Mouse (Mus musculus) liver, postnatal 0 days (tissue): ENCODE measurements around the gene Stx8. TPM values are rescaled to one million over a fixed set of nuclear protein-coding genes. Genes with fewer than 3 reads are reported as not detected.

ENCODE experiments used
- ATAC-seq: fragments of 200-750 bp; cut with Nextera tagmentation; 2 replicates; pipeline ENCODE4 v1.8.0; 2017; ENCODE audit warnings: mild to moderate bottlenecking, moderate library complexity
- DNase-seq: peaks from one replicate; pipeline ENCODE4 v3.0.0-alpha.2; 2016
- H3K27ac ChIP-seq: fragments of 300-500 bp; sonication (generic); 2 replicates; pipeline ENCODE4 v1.5.1; 2014; ENCODE audit warnings: antibody characterized with exemption, moderate library complexity, mild to moderate bottlenecking, low read depth
- H3K27me3 ChIP-seq: fragments of 300-500 bp; sonication (generic); 2 replicates; pipeline ENCODE4 v1.6.1; 2014; ENCODE audit warnings: low read length, control low read depth, mixed read lengths; ENCODE audit not compliant: insufficient read depth
- H3K36me3 ChIP-seq: fragments of 300-500 bp; sonication (generic); replicated peaks from 2 replicates; pipeline ENCODE4 v1.6.1; 2014; ENCODE audit warnings: mild to moderate bottlenecking, control low read depth, low read length, moderate library complexity, mixed read lengths; ENCODE audit not compliant: insufficient read depth
- H3K4me1 ChIP-seq: fragments of 300-500 bp; sonication (generic); 2 replicates; pipeline ENCODE4 v1.6.1; 2014; ENCODE audit warnings: antibody characterized with exemption, mild to moderate bottlenecking, control low read depth; ENCODE audit not compliant: insufficient read depth
- H3K4me2 ChIP-seq: fragments of 300-500 bp; sonication (generic); 2 replicates; pipeline ENCODE4 v1.6.1; 2014; ENCODE audit warnings: low read depth, mild to moderate bottlenecking, low read length, moderate library complexity, mixed read lengths
- H3K4me3 ChIP-seq: fragments of 300-500 bp; sonication (generic); 2 replicates; pipeline ENCODE4 v1.5.1; 2014; ENCODE audit warnings: low read depth, low read length
- H3K9ac ChIP-seq: fragments of 300-500 bp; sonication (generic); replicated peaks from 2 replicates; pipeline ENCODE4 v1.6.1; 2014; ENCODE audit warnings: mild to moderate bottlenecking, moderate library complexity
- H3K9me3 ChIP-seq: fragments of 300-500 bp; sonication (generic); 2 replicates; pipeline ENCODE4 v1.6.1; 2016; ENCODE audit warnings: mild to moderate bottlenecking, control low read depth, low read length, mixed read lengths
- CTCF ChIP-seq: sonication (generic); IDR thresholded peaks from 2 replicates; pipeline ENCODE4 v1.5.1; 2016; ENCODE audit warnings: antibody characterized with exemption, low read depth
- EP300 ChIP-seq: IDR thresholded peaks from 2 replicates; pipeline ENCODE4 v1.6.1; 2016; ENCODE audit warnings: antibody characterized with exemption, low read depth, mild to moderate bottlenecking
- WGBS: fragments of 180-500 bp; shearing (Covaris S2); extraction: QIAGEN DNeasy Blood & Tissue Kit; methylation state at CpG from one replicate; pipeline ENCODE4 v1.1.7; 2014; ENCODE audit not compliant: insufficient replicate concordance; 5-methylcytosine and 5-hydroxymethylcytosine counted together
- polyA plus RNA-seq: library from polyadenylated mRNA; unstranded; fragments of >200 nt; fragmentation: Nextera tagmentation; extraction: Ambion mirVana; gene quantifications from 2 replicates; pipeline ENCODE4 v1.2.1, GENCODE M21; 2015

Gene Stx8
- polyA plus RNA-seq, 1 experiment from 2014 or later = 27.4 TPM

- no peak overlapping the region for H3K4me2 ChIP-seq
- no peaks in the 10 kb centered on the region for H3K27me3 ChIP-seq
- DNase-seq (no peak), ATAC-seq (no peak)
- no peaks in the 10 kb centered on the region for H3K9me3 ChIP-seq
- no peak overlapping the region for H3K27ac ChIP-seq
- no peaks in the 10 kb centered on the region for H3K4me1 ChIP-seq
- TF ChIP-seq CTCF = no peak
- no peak for TF ChIP-seq EP300
- WGBS = 85% methylated on average over 3 of the region's 3 CpGs
- H3K36me3 ChIP-seq = no peaks in the 10 kb centered on the region
- H3K4me3 ChIP-seq = no peak overlapping the region
- no peak overlapping the region for H3K9ac ChIP-seq
These were observed 219.7 kb downstream of the Stx8 start for GRCm38 (mm10) chr11:68185647-68186046.

DNA sequence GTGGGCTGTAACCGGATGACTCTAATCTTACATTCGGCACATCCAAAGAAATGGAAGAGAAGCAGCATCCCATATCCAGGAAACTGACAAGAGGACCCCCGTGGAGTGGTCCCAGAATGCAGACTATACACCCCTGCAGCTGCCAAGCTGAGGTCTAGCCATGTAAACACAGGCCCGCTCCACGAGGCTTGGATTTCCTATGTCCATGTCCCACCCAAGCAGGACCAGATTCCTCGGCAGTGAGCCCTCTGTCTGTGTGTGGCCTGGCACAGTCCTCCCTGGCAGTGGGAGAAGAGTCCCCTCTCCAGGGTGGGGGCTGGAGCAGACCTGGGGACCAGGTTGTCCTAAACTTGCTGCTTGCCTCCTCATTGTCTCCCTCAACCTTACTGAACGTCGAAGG lies 221.2 kb downstream of the Stx8 start:
- Histone ChIP-seq H3K4me3 (no peak overlapping the region), H3K4me2 (no peak overlapping the region), H3K27ac (no peak overlapping the region), H3K36me3 (no peaks in the 10 kb centered on the region), H3K9me3 (no peaks in the 10 kb centered on the region), H3K27me3 (no peaks in the 10 kb centered on the region), H3K9ac (no peak overlapping the region), H3K4me1 (no peaks in the 10 kb centered on the region)
- DNase-seq = no peak
- no peak for ATAC-seq
- TF ChIP-seq CTCF (no peak), EP300 (no peak)
- WGBS = 78% methylated on average over 8 of the region's 8 CpGs

DNA sequence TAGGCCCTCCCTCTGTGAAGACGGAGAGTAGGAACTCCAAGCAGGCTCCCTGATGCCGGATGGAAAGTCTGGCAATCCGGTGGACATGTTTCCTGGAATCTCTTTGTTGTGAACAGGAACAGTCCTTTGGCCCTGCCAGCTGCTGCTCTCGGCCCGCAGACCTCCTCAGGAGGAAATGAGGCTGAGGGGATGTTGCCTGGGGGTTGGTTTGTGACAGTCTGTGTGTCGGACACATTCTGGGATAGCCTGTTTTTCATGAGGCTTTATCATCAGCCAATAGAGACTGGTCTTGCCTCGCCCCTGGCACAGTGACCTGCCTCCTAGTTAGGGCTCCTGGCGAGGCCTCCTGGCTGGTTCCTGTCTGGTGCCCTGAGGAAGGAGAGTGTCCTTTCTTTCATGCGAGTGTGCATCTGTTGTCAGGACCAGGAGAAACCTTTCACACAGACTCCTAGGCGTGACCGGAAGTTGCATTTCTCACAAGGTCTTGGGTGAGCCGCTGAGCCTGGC lies 222.8 kb downstream of the Stx8 start:
- 0 out of 2 replicates have a peak overlapping the region, but pooled peaks have one; percentile 3 for H3K27ac ChIP-seq

GRCm38 (mm10) chr11:68190849-68191248 lies 224.9 kb downstream of the Stx8 start:
- ATAC-seq (no peak), DNase-seq (no peak)
- no peak overlapping the region for H3K9ac ChIP-seq
- TF ChIP-seq CTCF (no peak), EP300 (no peak)
- peaks cover 4% of the 10 kb centered on the region; the same call in 1 of the 2 replicates for H3K4me1 ChIP-seq
- no peaks in the 10 kb centered on the region for H3K9me3 ChIP-seq
- WGBS = 77% methylated on average over 5 of the region's 5 CpGs
- H3K4me2 ChIP-seq = no peak overlapping the region
- no peak overlapping the region for H3K4me3 ChIP-seq
- no peaks in the 10 kb centered on the region for H3K36me3 ChIP-seq
- H3K27ac ChIP-seq = no peak overlapping the region
- H3K27me3 ChIP-seq = no peaks in the 10 kb centered on the region

More for the DNA sequence above, 222.8 kb downstream of the Stx8 start:
- ATAC-seq (peak; percentile 31; the same call in 1 of the 2 replicates), DNase-seq (no peak)
- no peak overlapping the region for H3K9ac ChIP-seq
- H3K4me3 ChIP-seq = no peak overlapping the region
- 56% methylated on average over 12 of the region's 12 CpGs for WGBS
- no peak for TF ChIP-seq EP300
- TF ChIP-seq CTCF = no peak
- no peaks in the 10 kb centered on the region for H3K27me3 ChIP-seq
- no peak overlapping the region for H3K4me2 ChIP-seq
- no peaks in the 10 kb centered on the region for H3K36me3 ChIP-seq
- no peaks in the 10 kb centered on the region for H3K4me1 ChIP-seq
- no peaks in the 10 kb centered on the region for H3K9me3 ChIP-seq

DNA sequence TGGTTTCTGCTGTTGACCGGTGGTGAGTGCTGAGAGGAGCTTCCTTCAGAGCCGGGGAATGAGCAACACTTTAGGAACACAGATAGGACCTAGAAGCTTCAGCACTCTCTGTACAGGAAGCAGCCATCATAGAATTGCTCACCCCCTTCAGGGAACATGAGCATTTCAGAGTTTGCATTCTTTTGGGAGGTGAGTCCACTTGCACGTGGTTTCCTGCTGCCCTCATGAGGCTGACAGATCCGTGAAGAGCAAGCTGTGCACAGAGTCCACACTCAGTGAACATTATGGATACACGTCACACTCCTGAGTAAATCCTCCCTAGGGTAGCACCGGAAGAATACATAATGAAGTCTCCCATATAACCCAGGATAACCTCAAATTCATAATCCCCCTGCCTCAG lies 229.2 kb downstream of the Stx8 start:
- H3K27me3 ChIP-seq = no peaks in the 10 kb centered on the region
- 66% methylated on average over 6 of the region's 6 CpGs for WGBS
- TF ChIP-seq CTCF (peak; percentile 19), EP300 (no peak)
- no peaks in the 10 kb centered on the region for H3K36me3 ChIP-seq
- no peak overlapping the region for H3K4me3 ChIP-seq
- no peak for DNase-seq
- H3K4me1 ChIP-seq = peaks cover 7% of the 10 kb centered on the region
- H3K9ac ChIP-seq = no peak overlapping the region
- H3K9me3 ChIP-seq = no peaks in the 10 kb centered on the region
- H3K4me2 ChIP-seq = no peak overlapping the region
- ATAC-seq = no peak
- H3K27ac ChIP-seq = no peak overlapping the region

- Histone ChIP-seq H3K9me3 (no peaks in the 10 kb centered on the region), H3K4me1 (peaks cover 11% of the 10 kb centered on the region), H3K4me2 (no peak overlapping the region), H3K36me3 (no peaks in the 10 kb centered on the region), H3K4me3 (no peak overlapping the region), H3K27ac (no peak overlapping the region), H3K27me3 (no peaks in the 10 kb centered on the region), H3K9ac (no peak overlapping the region)
- 75% methylated on average over 10 of the region's 10 CpGs for WGBS
- ATAC-seq = no peak
- no peak for DNase-seq
- no peak for TF ChIP-seq EP300
These were observed 229.7 kb downstream of the Stx8 start for GRCm38 (mm10) chr11:68195693-68196176.

- Histone ChIP-seq H3K27me3 (no peaks in the 10 kb centered on the region), H3K36me3 (no peaks in the 10 kb centered on the region), H3K9ac (no peak overlapping the region), H3K4me3 (no peak overlapping the region), H3K9me3 (no peaks in the 10 kb centered on the region), H3K4me2 (no peak overlapping the region), H3K4me1 (peaks cover 14% of the 10 kb centered on the region), H3K27ac (no peak overlapping the region)
- 87% methylated on average over 6 of the region's 6 CpGs for WGBS
- no peak for DNase-seq
- no peak for TF ChIP-seq CTCF
- TF ChIP-seq EP300 = no peak
- no peak for ATAC-seq
These were observed 230.6 kb downstream of the Stx8 start for GRCm38 (mm10) chr11:68196566-68196965.
